Mouse (Mus musculus) c-Kit-negative CD71-positive TER-119-positive erythroid progenitor cells, embryonic 14.5 days (primary cell): ENCODE data around the gene Zbtb5.
"Not testable (repeated sequence)": the region's sequence is repeated elsewhere in the genome, so short reads cannot be mapped to it uniquely, and the experiment has no call there.

Source experiments
- DNase-seq: peaks from one replicate; pipeline ENCODE4 v3.0.0-alpha.2; 2013; ENCODE audit warnings: low read depth, low spot score

Gene Zbtb5

DNA sequence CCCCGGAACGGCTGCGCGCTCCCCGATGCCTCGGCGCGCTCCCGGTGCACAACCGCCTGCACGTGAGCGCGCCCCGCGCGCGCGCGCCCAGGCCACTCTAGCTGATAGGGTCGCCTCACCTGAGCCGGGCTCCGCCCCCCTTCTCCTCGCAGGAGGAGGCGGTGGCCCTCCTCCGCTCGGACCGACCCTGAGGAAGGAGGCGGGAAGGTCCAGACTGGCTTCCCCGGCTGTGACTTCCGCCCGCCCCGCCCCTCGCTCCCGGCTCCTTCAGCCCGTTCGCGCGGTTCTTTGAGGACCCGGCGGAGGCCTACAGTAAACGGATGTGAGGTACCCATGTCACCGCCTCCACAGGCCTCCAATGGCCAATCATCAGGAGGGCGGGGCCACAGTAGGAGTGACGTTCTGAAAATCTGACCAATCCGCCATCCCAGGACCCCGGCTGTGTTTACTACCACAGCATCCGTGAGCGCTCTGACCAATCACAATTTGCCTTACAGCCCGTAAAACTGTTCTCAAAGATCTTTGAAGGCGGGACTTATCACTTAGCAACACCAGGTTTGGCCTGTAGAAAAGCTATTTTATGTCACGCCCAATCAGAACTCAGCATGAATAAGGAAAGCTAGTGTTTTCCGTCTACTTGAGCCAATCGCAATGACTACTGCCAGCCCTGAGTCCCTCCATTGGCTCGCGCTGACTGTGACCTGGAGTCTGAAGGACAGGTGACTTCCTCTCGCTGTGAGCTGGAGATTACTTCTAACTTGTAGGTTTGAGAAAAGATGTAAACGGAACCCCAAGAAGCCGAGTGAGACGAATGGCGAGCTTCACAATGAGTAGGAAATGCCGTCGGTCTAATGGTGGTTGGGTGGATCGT lies at the start of gene Zbtb5:
Gene Zbtb5, minus strand, starts transcription at position 308 of the 871 bp plus-strand sequence.
- peak; percentile 100 for DNase-seq

DNA sequence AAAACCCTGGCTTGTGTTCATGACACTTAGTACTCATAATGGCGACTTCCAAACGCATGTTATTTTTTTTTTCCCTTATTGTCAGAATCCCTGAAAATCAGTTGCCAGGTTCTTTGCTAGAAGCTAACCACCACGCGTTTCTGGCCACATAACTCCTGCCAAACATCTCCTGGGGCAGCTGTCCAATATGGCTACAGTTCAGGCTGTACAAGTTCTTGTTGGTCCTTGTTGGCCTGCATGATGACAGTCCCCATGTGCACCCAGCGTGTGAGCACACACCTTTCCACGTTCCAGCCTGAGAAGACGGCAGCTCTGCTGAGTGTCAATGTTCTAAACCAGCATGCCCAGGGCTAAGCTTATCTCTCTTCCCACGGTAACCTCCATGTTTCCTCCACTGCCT lies 43.2 kb upstream of the Zbtb5 start:
- no peak for DNase-seq

DNA sequence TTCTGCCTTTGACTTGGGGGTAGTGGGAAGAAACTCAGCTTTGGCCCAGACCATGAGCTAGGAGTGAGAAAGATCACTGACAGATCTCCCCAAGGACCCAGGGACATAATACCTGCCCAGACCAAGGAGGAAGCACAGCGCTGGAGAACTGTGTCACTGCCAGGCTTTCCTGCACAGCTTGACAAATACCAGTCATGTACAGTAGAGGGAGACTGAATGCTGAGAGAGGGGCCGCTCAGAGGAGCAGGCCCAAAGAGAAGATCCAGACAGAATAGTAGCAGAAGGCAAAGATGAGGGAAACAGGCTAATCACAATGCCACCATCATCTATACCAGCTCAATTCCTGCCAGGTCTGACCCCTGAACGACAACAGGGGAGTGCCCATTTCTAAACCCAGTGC lies 42.6 kb upstream of the Zbtb5 start:
- DNase-seq = no peak

DNA sequence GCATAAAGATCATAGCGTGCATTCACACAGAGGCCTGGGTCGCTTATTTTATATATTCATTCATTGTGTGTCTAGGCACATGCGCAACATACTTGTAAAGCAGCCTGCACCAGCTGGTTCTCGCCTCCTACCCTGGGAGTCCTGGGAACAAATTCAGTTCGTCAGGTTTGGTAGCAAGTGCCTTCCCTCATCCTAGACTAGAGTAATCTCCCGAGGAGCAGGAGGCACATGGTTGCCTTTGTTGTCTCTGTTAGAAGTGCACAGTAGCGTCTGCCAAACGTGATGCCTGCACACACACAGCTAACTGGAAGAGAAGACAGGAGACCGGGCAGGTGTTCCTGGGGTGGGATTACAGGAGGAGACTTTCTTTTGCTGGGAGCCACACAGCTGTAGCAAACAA lies 35.7 kb upstream of the Zbtb5 start:
- DNase-seq = no peak

DNA sequence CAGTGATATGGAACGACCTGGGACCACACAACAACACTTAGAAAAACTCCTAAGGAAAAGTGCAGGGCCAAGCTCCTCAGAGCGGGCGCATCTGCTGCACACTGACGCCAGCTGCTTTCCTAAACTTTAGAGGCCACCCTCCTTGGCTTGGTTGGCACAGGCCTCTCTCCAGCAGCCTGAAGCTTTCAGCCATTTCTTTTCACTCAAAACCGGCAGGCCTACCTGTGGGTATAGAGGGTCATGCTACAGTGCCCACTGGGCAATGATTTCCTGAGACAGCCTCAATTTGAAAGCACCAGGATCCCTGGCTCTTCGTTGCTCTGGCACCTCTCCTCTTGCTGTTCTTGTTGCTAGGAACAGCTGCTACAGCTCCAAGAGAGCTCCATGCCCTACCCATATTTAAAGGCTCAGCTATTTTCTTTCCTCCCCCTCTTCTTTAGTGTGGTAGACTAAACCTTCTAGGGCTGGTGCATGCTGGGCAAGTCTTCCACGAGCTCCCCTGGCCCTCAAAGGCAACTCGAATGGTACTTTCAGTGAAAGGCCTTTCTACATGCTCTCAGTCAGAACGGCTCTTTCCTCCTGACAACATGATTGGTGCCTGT lies 35.2 kb upstream of the Zbtb5 start:
- no peak for DNase-seq

DNA sequence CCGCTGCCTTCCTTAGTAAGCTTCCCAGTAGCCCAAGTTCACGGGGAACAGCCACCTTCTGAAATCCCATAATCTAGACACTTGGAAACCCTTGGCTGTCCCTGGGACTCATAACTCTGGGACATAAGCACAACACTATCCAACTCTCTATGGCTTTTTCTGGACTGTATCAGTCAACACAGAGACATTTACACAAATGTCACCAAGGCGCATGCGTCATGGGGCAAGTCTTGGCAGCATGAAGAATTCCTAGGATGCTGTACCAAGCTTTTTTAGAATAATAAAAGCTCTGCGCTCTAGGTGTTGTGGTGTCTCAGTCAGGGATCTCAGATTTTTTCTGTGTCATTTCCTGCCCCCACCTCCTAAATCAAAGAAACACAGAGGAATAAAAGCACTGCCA lies 34.5 kb upstream of the Zbtb5 start:
- DNase-seq = no peak

DNA sequence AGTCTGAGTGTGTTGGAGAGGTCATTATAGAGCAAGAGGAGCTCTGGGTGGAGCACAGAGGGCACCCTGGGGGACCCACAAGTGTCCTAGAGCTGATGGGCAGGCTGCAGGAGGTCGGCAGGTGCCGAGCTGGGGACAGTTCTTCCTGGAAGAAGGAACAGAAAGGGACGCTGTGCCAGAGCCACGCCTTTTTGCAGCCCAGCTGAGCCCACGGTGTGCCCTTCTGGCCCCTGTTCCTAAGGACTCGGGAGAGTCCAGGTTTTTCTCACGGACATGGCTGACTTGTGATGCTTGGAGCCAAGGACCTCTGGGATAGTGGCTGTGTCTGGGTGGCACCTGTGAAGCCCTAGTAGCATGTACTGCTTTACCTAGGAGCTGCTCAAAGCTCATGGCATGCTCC lies 28.6 kb upstream of the Zbtb5 start:
- DNase-seq = no peak

DNA sequence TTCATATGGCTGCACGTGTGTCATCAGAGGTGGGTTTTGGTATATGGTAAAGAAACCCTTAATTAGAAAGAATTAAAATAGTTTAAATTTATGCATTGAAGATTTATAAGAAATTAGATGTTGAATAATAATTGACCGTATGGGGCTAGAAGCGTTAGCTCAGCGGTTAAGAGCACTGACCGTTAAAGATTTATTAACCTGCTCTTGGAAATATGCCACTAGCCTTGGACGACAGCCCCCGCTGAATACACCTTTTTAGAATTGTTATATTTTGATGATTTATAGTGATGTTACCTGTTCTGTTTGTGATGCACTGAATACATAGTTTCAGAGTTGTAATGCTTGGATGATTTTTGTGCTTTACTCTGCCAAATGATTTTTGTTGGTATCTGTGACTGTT lies 27.3 kb upstream of the Zbtb5 start:
- DNase-seq = not testable (repeated sequence)

DNA sequence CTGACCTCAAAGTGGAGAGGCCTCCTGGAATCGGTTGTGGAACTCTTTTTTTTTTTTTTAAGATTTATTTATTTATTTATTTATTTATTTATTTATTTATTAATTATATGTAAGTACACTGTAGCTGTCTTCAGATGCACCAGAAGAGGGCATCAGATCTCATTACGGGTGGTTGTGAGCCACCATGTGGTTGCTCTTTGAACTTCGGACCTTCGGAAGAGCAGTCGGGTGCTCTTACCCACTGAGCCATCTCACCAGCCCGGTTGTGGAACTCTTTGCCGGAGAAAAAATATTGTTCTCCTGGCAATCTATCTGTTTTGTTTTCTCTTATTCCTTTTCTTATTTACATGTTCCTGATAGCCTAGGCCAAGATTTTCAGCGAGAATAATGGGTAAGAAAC lies 26.7 kb upstream of the Zbtb5 start:
- not testable (repeated sequence) for DNase-seq

DNA sequence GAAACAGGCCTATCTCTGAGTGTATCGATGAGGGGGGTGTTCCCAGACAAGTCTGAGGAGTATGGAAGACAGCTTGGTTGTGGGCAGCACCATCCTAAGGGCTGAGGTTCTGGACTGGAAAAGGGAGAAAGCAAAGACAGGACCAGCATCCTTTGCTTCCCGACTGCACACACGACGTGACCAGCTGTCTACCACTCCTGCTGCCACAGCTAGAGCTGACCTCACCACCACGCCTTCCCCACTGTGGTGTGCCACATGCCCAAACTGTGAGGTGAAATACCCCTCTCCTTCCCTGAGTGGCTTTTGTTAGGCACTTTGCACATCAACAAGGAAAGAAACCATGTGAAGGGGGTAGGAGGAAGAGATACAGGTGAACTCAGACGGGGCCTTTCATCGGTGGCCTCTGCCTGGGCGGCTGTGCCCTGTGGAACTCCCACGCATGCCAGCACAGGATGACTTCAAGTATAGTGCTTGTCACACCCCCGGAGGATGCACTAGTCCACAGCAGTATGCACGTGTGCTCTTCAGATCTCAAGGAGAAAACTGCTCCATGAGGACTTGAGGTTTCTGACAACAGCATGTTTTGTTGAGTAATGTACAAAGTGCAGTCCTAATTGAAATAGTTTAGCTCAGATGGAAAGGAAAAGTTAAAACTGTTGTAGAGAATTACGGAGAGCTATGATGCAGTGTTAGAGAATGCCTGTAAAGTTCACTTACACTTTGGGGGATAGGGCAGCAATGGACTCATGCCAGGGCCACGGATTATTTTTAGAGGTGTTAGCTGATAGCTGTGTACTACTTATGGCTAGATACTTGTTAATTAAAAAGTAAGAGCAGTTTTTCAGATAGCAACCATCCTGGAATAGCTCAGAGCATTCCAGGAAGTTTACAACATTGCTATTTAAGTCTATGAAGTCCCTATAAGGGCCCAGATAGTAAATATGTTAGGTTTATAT lies 25.5 kb upstream of the Zbtb5 start:
- no peak for DNase-seq

DNA sequence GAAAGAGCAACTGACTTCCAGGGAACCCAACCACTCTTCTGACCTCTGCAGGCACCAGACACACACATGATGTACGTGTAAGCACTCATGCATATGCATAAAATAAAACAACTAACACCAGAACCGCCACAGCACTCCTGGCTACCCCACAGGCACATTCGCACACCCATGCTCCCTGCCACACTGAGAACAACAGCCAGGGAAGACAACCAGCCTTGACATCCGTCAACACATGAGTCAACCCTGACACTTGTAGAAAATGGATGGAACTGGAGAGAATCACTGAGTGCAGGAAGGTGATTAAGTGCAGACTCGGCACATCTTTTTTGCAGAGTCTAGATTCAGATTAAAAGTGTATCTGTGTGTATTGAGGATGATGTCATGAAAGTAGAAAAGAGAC lies 24.4 kb upstream of the Zbtb5 start:
- no peak for DNase-seq

DNA sequence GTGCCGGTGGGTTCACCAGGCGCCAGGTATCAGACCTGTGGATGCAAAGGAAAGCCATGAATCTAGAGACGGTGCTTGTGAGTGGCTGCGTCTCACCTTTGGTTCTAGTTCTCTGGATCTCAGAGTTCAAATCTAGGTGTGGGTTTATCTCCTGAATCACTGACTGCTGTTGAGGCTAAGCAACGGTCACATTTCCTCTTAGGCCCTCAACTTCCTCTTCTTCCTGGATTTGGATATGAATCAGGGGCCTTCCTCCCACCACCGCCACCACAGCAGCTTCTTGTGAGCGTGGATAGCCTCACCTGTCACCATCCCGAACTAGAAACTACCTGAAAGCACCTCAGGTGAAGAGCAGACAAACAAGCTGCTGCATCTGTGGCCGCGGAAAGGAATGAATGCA lies 23.8 kb upstream of the Zbtb5 start:
- no peak for DNase-seq

DNA sequence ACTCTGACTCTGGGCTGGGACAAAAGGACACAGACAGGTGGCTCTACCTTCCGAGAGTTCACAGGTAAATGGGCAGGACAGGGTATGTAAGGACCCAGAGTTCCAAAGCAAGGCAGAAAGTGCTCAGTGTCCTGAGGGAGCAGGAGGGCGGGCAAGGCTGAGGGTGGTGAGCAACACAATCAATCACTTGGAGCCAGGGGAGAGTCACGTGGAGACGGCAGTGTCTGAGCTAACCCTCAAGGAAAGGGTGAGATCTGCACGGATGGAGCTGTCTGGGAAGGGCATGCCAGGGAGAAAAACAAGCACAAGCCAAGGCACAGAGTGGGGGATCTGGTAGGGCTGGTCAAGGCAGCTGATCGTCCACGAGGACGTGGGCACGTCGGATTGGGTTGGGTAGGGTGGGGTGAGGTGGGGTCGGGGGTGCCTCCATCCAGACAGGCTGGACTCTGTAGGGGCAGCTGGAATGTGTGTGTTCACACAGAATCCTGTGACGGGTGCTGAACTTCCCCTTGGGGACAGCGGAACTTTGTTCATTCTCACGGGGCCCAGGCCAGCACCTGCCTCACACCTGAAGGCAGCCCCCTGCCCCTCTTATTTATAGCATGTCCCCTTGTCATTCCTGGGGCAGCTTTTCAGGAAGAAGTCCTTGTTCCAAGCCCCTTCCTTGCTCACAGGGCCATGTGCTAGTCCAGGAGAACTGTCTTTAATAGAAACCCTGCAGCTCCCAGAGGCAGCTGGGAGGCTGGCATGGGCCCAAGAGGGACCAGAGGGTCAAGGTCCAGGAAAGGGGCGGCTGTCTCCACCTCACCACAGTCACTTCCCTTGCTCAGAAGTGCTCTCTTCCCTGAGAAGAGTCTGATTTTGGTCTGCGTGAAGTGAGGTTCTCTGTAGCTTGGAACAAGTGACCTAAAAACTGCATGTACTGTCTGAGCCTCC lies 22.7 kb upstream of the Zbtb5 start:
- DNase-seq = no peak

DNA sequence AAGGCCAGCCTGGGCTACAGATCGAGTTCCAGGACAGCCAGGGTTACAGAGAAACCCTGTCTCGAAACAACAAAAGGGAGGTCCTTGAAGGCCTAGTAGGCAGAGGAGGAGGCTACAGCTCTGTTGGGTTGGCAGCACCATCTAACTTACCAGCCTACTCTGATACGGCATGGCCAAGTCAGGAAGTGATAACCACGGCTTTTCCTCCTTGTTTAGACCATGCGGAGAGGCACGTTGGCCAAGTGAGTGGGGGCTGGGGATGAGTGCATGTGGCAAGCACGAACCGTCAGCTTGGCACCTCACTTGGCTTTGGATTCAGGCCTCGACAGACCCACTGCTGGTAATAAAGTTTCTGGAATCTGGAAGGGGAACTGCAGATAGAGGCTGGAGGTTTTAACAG lies 20.4 kb upstream of the Zbtb5 start:
- no peak for DNase-seq

DNA sequence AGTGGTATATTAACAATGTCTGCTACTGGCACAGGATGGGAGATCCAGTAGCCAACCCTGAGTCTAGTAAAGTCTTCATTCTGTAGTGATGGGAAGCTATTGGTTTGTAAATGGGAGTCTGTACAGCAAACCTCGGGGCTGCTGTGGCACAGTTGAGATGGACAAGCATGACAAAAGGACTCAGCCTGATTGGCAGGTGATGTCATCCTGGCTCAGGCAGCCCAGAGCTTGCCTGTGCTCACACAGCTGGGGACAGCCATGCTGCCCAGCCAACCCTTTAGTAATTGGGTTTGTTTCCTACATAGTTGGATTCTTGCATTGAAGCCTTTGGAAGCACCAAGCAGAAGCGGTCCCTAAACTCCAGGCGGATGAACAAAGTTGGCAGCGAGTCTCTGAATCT lies 14.2 kb upstream of the Zbtb5 start:
- DNase-seq = no peak

DNA sequence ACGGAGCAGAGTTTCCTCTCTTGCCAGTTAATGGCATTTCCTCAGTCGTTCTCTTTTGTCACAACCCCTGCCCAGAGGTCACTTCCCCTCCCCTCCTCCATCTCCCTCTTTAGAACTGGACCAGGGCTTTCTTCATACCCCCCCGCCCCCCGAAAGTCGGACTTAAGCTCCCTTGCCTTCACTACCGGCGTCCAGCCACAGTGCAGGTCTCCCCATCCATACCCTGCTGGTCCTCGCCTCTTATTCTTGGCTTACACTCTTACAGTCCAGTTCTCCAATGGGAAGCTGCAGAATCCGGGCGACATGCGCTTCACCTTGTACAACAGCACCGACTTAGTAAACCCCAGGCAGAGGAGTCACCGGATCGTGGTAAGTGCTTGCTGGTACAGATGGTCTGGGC lies 6.8 kb upstream of the Zbtb5 start:
- DNase-seq = no peak

DNA sequence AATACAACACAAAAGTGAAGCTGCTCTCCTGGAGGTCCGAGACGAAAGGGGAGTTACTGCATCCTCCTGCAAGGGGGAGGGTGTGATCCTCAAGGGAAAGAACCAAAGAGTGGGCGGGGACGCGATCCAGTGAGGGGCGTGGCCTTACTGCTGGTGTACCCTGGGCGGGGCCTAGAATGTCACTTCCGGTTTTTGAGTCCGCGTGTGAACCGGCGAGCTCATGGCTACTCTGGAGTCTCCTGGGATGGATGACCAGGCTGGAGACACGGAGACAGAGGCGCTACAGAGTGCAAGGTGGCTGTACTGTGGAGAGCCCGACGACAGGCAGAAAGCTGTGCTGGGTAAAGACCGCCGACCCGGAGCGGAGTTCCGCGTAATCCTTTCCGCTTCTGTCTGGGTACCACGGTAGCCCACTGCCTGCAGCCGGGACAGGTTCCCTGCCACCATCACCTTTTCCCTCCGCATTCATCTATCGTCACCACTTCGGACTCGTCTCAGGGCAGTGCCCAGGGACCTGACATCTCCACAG lies 6.3 kb upstream of the Zbtb5 start, which contains the start of gene Polr1e:
Gene Polr1e, plus strand, starts transcription at position 132 of the 529 bp plus-strand sequence.
- DNase-seq = peak; percentile 94

DNA sequence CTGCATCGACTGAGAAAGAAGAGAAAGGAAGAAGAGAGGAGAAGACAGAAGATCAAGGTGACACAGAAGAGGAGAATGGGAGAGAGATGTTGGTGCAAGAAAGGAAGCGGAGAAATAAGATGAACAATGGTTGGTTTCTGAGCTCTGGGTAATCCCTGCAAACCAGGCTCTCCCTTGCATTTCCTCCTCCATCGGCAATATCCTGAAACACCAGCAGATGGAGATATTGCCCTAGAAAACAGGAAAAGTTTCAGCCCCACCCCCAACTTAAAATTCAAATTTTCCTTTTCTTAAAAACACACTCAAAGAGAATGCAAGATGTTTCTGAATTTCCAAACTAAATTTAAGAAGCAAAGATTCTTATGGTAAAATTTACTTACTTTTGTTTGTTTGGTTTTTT lies 3.4 kb upstream of the Zbtb5 start:
- peak; percentile 37 for DNase-seq

DNA sequence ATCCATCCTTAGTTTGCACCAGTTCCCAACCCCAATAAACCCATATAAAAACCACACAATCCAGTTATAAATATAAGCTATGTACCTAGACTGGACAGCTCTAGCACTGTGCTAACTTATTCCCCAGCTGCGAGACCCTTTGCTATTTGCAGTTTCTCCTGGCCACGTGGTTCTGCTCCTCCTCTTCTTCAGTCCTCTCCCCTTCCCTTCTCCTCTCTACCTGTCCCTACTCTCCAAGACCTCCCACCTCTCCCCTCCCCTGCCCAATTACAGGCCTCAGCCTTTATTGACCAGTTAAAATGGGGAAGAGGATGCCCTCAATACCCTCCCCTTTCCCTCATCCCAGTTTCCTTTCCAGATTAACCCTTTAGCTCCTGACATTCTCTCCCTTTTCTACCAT lies 1.3 kb upstream of the Zbtb5 start:
- no peak for DNase-seq

DNA sequence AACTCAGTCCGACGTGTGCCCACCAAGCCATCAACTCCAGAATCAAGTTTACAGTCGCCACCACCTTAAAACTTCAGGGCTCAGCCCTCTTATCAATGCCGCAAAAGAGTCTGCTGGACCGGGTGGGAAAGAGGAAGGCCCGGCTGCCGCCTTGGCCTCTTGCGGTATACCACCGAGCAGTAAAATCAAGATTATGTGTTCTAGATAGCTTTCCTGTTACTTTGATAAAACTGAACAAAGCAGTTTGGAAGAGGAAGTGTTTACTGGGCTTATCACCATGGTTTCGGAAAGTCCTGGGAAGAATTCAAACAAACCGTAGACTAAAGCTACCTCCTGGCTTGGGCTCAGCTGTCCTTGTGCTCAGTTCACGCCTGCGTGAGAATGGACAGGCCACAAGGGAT lies 819 bp upstream of the Zbtb5 start:
- no peak for DNase-seq
